Mouse (Mus musculus) midbrain, embryonic 11.5 days (tissue): ENCODE data around the gene Uspl1. TPM values are rescaled to one million over a fixed set of nuclear protein-coding genes. Genes with fewer than 3 reads are reported as not detected.

Experiments
- ATAC-seq: fragments of 200-750 bp; cut with Nextera tagmentation; 2 replicates; pipeline ENCODE4 v1.8.0; 2017; ENCODE audit warnings: moderate TSS enrichment, moderate library complexity; ENCODE audit not compliant: low FRiP score
- DNase-seq: peaks from one replicate; pipeline ENCODE4 v3.0.0; 2015; ENCODE audit warnings: low spot score; ENCODE audit errors: missing footprints
- H3K27ac ChIP-seq: fragments of 300-500 bp; sonication (generic); 2 replicates; pipeline ENCODE4 v1.5.1; 2014; ENCODE audit warnings: low read depth, low read length
- H3K27me3 ChIP-seq: fragments of 300-500 bp; sonication (generic); 2 replicates; pipeline ENCODE4 v1.6.1; 2014; ENCODE audit warnings: mild to moderate bottlenecking, low read length, moderate library complexity, mixed read lengths; ENCODE audit not compliant: control insufficient read depth, insufficient read depth
- H3K36me3 ChIP-seq: fragments of 300-500 bp; sonication (generic); 2 replicates; pipeline ENCODE4 v1.6.1; 2014; ENCODE audit warnings: mild to moderate bottlenecking, low read length, moderate library complexity, mixed read lengths; ENCODE audit not compliant: control insufficient read depth, insufficient read depth
- H3K4me1 ChIP-seq: fragments of 300-500 bp; sonication (generic); 2 replicates; pipeline ENCODE4 v1.6.1; 2014; ENCODE audit warnings: low read length; ENCODE audit not compliant: control insufficient read depth, insufficient read depth
- H3K4me2 ChIP-seq: fragments of 300-500 bp; sonication (generic); 2 replicates; pipeline ENCODE4 v1.6.1; 2014; ENCODE audit warnings: mild to moderate bottlenecking, moderate library complexity
- H3K4me3 ChIP-seq: fragments of 300-500 bp; sonication (generic); 2 replicates; pipeline ENCODE4 v1.5.1; 2014; ENCODE audit warnings: low read depth, low read length
- H3K9ac ChIP-seq: fragments of 300-500 bp; sonication (generic); 2 replicates; pipeline ENCODE4 v1.6.1; 2014; ENCODE audit warnings: low read length
- H3K9me3 ChIP-seq: fragments of 300-500 bp; sonication (generic); 2 replicates; pipeline ENCODE4 v1.6.1; 2016; ENCODE audit warnings: low read length; ENCODE audit not compliant: control insufficient read depth
- WGBS: fragments of 180-500 bp; shearing (Covaris S2); extraction: QIAGEN DNeasy Blood & Tissue Kit; methylation state at CpG from one replicate; pipeline ENCODE4 v1.1.7; 2014; 5-methylcytosine and 5-hydroxymethylcytosine counted together
- polyA plus RNA-seq: library from polyadenylated mRNA; unstranded; fragments of >200 nt; fragmentation: Nextera tagmentation; extraction: Ambion mirVana; gene quantifications from 2 replicates; pipeline ENCODE4 v1.2.1, GENCODE M21; 2014

The Uspl1 gene
- polyA plus RNA-seq, 1 experiment from 2014 or later, result 81.3 TPM

- no peak overlapping the region for H3K27ac ChIP-seq
- H3K27me3 ChIP-seq, result no peaks in the 10 kb centered on the region
- ATAC-seq (no peak), DNase-seq (no peak)
- H3K4me1 ChIP-seq, result no peaks in the 10 kb centered on the region
- no peaks in the 10 kb centered on the region for H3K9me3 ChIP-seq
- no peak overlapping the region for H3K4me3 ChIP-seq
- 91% methylated on average over 7 of the region's 7 CpGs for WGBS
- H3K9ac ChIP-seq, result no peak overlapping the region
- no peak overlapping the region for H3K4me2 ChIP-seq
- no peaks in the 10 kb centered on the region for H3K36me3 ChIP-seq
Measured at GRCm38 (mm10) chr5:149162890-149163289, 21.3 kb upstream of the Uspl1 start.

- no peaks in the 10 kb centered on the region for H3K36me3 ChIP-seq
- H3K4me1 ChIP-seq, result no peaks in the 10 kb centered on the region
- H3K4me2 ChIP-seq, result no peak overlapping the region
- H3K4me3 ChIP-seq, result no peak overlapping the region
- no peaks in the 10 kb centered on the region for H3K9me3 ChIP-seq
- ATAC-seq (no peak), DNase-seq (no peak)
- no peak overlapping the region for H3K27ac ChIP-seq
- no peaks in the 10 kb centered on the region for H3K27me3 ChIP-seq
- 46% methylated on average over 7 of the region's 7 CpGs for WGBS
- no peak overlapping the region for H3K9ac ChIP-seq
Measured at GRCm38 (mm10) chr5:149164881-149165280, 19.3 kb upstream of the Uspl1 start.

- Histone ChIP-seq H3K36me3 (no peaks in the 10 kb centered on the region), H3K27ac (no peak overlapping the region), H3K4me1 (no peaks in the 10 kb centered on the region), H3K4me3 (no peak overlapping the region), H3K4me2 (no peak overlapping the region), H3K27me3 (no peaks in the 10 kb centered on the region), H3K9ac (no peak overlapping the region), H3K9me3 (no peaks in the 10 kb centered on the region)
- WGBS, result 95% methylated on average over 10 of the region's 10 CpGs
- no peak for DNase-seq
- ATAC-seq, result no peak
Measured at GRCm38 (mm10) chr5:149166011-149166410, 18.1 kb upstream of the Uspl1 start.

- Histone ChIP-seq H3K27ac (no peak overlapping the region), H3K9me3 (no peaks in the 10 kb centered on the region), H3K27me3 (no peaks in the 10 kb centered on the region), H3K9ac (no peak overlapping the region), H3K36me3 (no peaks in the 10 kb centered on the region), H3K4me3 (no peak overlapping the region), H3K4me1 (no peaks in the 10 kb centered on the region), H3K4me2 (no peak overlapping the region)
- ATAC-seq, result no peak
- peak; percentile 75 for DNase-seq
- WGBS, result 81% methylated on average over 2 of the region's 2 CpGs
Measured at GRCm38 (mm10) chr5:149168051-149168450, 16.1 kb upstream of the Uspl1 start.

- DNase-seq (no peak), ATAC-seq (no peak)
- Histone ChIP-seq H3K36me3 (no peaks in the 10 kb centered on the region), H3K4me1 (no peaks in the 10 kb centered on the region), H3K4me2 (no peak overlapping the region), H3K4me3 (no peak overlapping the region), H3K9me3 (no peaks in the 10 kb centered on the region), H3K27me3 (no peaks in the 10 kb centered on the region), H3K27ac (no peak overlapping the region), H3K9ac (no peak overlapping the region)
- WGBS, result 89% methylated on average over 9 of the region's 9 CpGs
Measured at GRCm38 (mm10) chr5:149168816-149169215, 15.3 kb upstream of the Uspl1 start.

- Histone ChIP-seq H3K36me3 (no peaks in the 10 kb centered on the region), H3K27ac (no peak overlapping the region), H3K4me1 (no peaks in the 10 kb centered on the region), H3K27me3 (no peaks in the 10 kb centered on the region), H3K4me3 (no peak overlapping the region), H3K4me2 (no peak overlapping the region), H3K9me3 (no peaks in the 10 kb centered on the region), H3K9ac (no peak overlapping the region)
- DNase-seq, result peak; percentile 79
- WGBS, result 57% methylated on average over 8 of the region's 8 CpGs
- ATAC-seq, result no peak
Measured at GRCm38 (mm10) chr5:149170841-149171588, 13.1 kb upstream of the Uspl1 start.

GRCm38 (mm10) chr5:149172246-149172645 lies 11.9 kb upstream of the Uspl1 start:
- H3K9ac ChIP-seq, result no peak overlapping the region
- no peak overlapping the region for H3K27ac ChIP-seq
- H3K4me1 ChIP-seq, result no peaks in the 10 kb centered on the region
- WGBS, result 80% methylated on average over 10 of the region's 10 CpGs
- ATAC-seq, result no peak
- H3K36me3 ChIP-seq, result no peaks in the 10 kb centered on the region
- no peaks in the 10 kb centered on the region for H3K27me3 ChIP-seq
- no peaks in the 10 kb centered on the region for H3K9me3 ChIP-seq
- H3K4me3 ChIP-seq, result no peak overlapping the region
- H3K4me2 ChIP-seq, result no peak overlapping the region
- DNase-seq, result no peak

- no peak overlapping the region for H3K4me2 ChIP-seq
- DNase-seq (no peak), ATAC-seq (no peak)
- WGBS, result 84% methylated on average over 7 of the region's 7 CpGs
- H3K27ac ChIP-seq, result no peak overlapping the region
- no peaks in the 10 kb centered on the region for H3K36me3 ChIP-seq
- no peaks in the 10 kb centered on the region for H3K4me1 ChIP-seq
- no peak overlapping the region for H3K9ac ChIP-seq
- no peak overlapping the region for H3K4me3 ChIP-seq
- H3K9me3 ChIP-seq, result no peaks in the 10 kb centered on the region
- H3K27me3 ChIP-seq, result no peaks in the 10 kb centered on the region
Measured at GRCm38 (mm10) chr5:149174527-149174926, 9.6 kb upstream of the Uspl1 start.

DNA sequence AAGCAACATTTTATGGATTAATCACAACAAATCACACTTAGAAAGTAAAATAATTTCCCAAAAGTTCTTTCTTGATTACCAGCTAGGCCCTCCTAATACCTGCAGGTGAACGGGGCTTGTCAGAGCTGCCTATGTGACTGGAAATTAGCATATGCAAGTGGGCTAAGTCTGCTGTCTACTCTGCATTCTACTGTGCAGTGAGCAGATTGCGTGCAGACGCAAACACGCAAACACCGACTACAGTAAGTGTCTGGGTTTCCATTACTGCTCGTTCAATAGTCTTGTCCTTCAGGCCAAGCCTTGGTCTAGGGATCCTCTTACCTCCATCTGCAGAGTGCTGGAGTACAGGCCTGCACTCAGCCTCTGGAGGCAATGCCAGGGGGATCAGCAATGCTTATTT lies 8.4 kb upstream of the Uspl1 start:
- H3K4me2 ChIP-seq, result no peak overlapping the region
- DNase-seq, result peak; percentile 68
- no peak for ATAC-seq
- H3K9me3 ChIP-seq, result no peaks in the 10 kb centered on the region
- 90% methylated on average over 6 of the region's 6 CpGs for WGBS
- no peaks in the 10 kb centered on the region for H3K27me3 ChIP-seq
- no peaks in the 10 kb centered on the region for H3K36me3 ChIP-seq
- no peaks in the 10 kb centered on the region for H3K4me1 ChIP-seq
- H3K9ac ChIP-seq, result no peak overlapping the region
- no peak overlapping the region for H3K4me3 ChIP-seq
- H3K27ac ChIP-seq, result no peak overlapping the region
